Mouse (Mus musculus) heart, adult 10 weeks (tissue): ENCODE data around the gene Usp22. TPM values are rescaled to one million over a fixed set of nuclear protein-coding genes. Genes with fewer than 3 reads are reported as not detected.

Source experiments
- polyA plus RNA-seq: library from polyadenylated mRNA; stranded (reverse); fragments of 350-450 nt; fragmentation: Illumina TruSeq; extraction: RNeasy Lipid Tissue Mini Kit (QIAGEN cat#74804); gene quantifications from one replicate; pipeline ENCODE4 v1.2.3, GENCODE M21; 2014; ENCODE audit warnings: low read depth, low replicate concordance

Gene Usp22
- 19.3 TPM for polyA plus RNA-seq

GRCm38 (mm10) chr11:61174821-61175658 is at the start of gene Usp22:
Gene Usp22, minus strand, starts transcription at chr11:61175055.

DNA sequence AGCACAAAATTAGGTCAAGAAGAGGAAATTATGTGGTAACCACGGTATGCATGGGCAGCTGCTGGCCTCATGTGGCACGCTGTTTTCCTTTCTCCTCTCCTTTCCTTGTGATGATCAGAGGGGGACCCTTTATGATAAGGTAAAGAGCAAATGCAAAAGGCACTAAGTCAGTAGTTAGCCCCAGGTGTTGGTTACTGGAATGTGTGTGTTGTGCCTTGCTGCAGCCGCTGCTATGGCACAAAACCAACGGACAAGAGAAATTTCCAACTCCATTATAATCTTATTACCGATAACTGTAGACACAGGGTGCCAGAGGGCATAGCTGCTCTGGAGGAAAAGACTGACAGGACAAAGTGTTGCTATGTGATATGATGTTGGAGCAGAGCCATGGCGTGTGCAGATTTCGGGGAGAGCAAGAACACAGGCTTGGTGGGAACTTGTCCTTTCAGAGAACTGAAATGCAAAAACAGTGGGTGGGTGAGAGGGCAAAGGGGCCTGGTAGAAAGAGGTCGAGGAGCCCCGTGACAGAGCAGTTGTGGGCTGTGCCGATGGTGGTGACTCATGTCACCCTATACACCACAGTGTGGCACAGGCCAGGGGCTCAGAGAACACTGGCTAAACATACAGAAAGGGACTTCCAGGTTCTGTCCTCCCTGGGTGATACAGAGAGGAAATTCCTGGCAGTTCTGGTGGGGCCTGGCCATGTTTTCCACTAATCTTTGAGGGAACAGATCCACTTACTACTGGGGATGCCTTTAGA is 32.8 kb upstream of the Usp22 start, which contains the start of gene Aldh3a1:
TSS of gene Aldh3a1 (plus strand) at position 51 of the 760 bp plus-strand sequence.

DNA sequence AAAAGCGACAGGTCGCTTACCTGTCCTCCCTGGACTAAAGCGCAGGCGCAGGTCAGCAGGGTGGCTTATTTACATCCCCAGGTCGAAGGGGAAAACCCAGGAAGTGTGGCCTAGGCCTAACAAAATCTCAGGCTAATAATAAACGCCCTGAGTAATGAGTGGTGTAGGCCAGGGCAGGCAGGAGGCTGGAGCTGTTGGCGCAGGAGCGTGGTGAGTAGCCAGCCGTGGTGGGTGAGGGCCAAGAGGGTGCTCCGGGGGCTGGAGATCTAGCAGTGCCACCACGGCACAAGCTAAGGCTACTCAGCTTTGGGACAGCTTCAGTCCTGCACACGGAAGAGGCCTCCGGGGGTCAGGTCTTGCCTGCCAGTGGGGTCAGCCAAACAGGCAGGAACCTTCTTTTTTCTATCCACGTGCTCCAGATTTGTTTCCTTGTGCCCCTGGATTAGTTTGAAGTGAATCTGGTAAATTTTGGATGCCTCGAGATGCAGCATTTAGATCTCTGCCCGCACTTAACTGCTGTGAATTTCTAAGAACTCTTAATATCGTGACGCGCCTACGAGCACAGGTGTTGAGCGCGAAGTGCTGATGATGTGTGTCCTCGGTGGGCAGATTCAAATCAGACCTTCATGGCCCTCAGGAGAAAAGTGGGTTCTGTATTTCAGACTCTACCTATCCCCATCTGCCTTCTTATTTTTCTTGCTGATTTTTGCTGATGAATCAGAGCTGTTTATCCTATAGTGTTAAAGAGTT is 48.1 kb downstream of the Usp22 start, which contains the start of gene Tnfrsf13b:
TSS of gene Tnfrsf13b (plus strand) at position 150 of the 750 bp plus-strand sequence.

Other genes with a start within 250 kb of the Usp22 start
- gene Map2k3, start 243.0 kb downstream of the Usp22 start, polyA plus RNA-seq, result 77.8 TPM
- gene Kcnj12, start 152.5 kb downstream of the Usp22 start, polyA plus RNA-seq, result 21.0 TPM
- 0.47 TPM for gene Tnfrsf13b, start 48.3 kb downstream of the Usp22 start, polyA plus RNA-seq
- gene Aldh3a1, start 32.5 kb upstream of the Usp22 start, polyA plus RNA-seq, result 1.2 TPM
- gene Aldh3a2, start 92.4 kb upstream of the Usp22 start, polyA plus RNA-seq, result 27.5 TPM
- not detected for gene Slc47a2, start 167.8 kb upstream of the Usp22 start, polyA plus RNA-seq
- 69.0 TPM for gene Slc47a1, start 203.3 kb upstream of the Usp22 start, polyA plus RNA-seq